Mouse (Mus musculus) embryonic facial prominence, embryonic 11.5 days (tissue): Measurements from ENCODE around the gene Bap1. TPM values are rescaled to one million over a fixed set of nuclear protein-coding genes. Genes with fewer than 3 reads are reported as not detected.

ENCODE experiments used
- polyA plus RNA-seq: library from polyadenylated mRNA; unstranded; fragments of >200 nt; fragmentation: Nextera tagmentation; extraction: Ambion mirVana; gene quantifications from 2 replicates; pipeline ENCODE4 v1.2.1, GENCODE M21; 2014

The Bap1 gene
- polyA plus RNA-seq, 1 experiment from 2014 or later, result 82.9 TPM

Other genes with a start within 250 kb of the Bap1 start
- 293 and 321 TPM in 2 replicates for gene Spcs1, start 249.8 kb upstream of the Bap1 start, polyA plus RNA-seq
- 123 and 125 TPM in 2 replicates for gene Pbrm1, start 232.3 kb upstream of the Bap1 start, polyA plus RNA-seq
- gene Gnl3, start 232.3 kb upstream of the Bap1 start, polyA plus RNA-seq, result 113 and 129 TPM in 2 replicates
- 56.8 and 62.3 TPM in 2 replicates for gene Smim4, start 122.5 kb upstream of the Bap1 start, polyA plus RNA-seq
- gene Nt5dc2, start 120.4 kb upstream of the Bap1 start, polyA plus RNA-seq, result 462 and 510 TPM in 2 replicates
- gene Stab1, start 82.8 kb upstream of the Bap1 start, polyA plus RNA-seq, result 19.8 and 23.6 TPM in 2 replicates
- gene Tnnc1, start 43.1 kb upstream of the Bap1 start, polyA plus RNA-seq, result 10.0 and 25.3 TPM in 2 replicates
- gene Nisch, start 34.5 kb upstream of the Bap1 start, polyA plus RNA-seq, result 270 and 277 TPM in 2 replicates
- 0.21 and 0.24 TPM in 2 replicates for gene Sema3g, start 33.6 kb upstream of the Bap1 start, polyA plus RNA-seq
- 12.5 and 14.2 TPM in 2 replicates for gene Phf7, start 133 bp upstream of the Bap1 start, polyA plus RNA-seq
- 7.3 and 7.4 TPM in 2 replicates for gene Dnah1, start 72.4 kb downstream of the Bap1 start, polyA plus RNA-seq
- 36.8 and 38.5 TPM in 2 replicates for gene Capn7, start 85.2 kb downstream of the Bap1 start, polyA plus RNA-seq
- gene Sh3bp5, start 184.6 kb downstream of the Bap1 start, polyA plus RNA-seq, result 15.8 and 16.0 TPM in 2 replicates
- 23.0 and 26.7 TPM in 2 replicates for gene Eaf1, start 242.9 kb downstream of the Bap1 start, polyA plus RNA-seq
- 100 and 108 TPM in 2 replicates for gene Mettl6, start 243.6 kb downstream of the Bap1 start, polyA plus RNA-seq